Mouse (Mus musculus) testis, adult 2 months (tissue): ENCODE results near the gene Klrb1a. TPM values are rescaled to one million over a fixed set of nuclear protein-coding genes. Genes with fewer than 3 reads are reported as not detected.
A peak's percentile ranks its signal among the peaks of the same experiment; 100 is the strongest.

Source experiments
- H3K27ac ChIP-seq: fragments of 200-500 bp; 2 replicates; pipeline ENCODE4 v1.5.1; 2012; ENCODE audit warnings: low read depth, low read length; ENCODE audit not compliant: control insufficient read depth, insufficient read depth
- H3K27me3 ChIP-seq: fragments of 200-500 bp; 2 replicates; pipeline ENCODE4 v1.6.1; 2012; ENCODE audit warnings: mild to moderate bottlenecking, low read length, moderate library complexity; ENCODE audit not compliant: control insufficient read depth, insufficient read depth
- H3K36me3 ChIP-seq: fragments of 200-500 bp; 2 replicates; pipeline ENCODE4 v1.6.1; 2012; ENCODE audit warnings: mild to moderate bottlenecking, low read length; ENCODE audit not compliant: control insufficient read depth, insufficient read depth
- H3K4me1 ChIP-seq: fragments of 200-500 bp; 2 replicates; pipeline ENCODE4 v1.6.1; 2012; ENCODE audit warnings: low read length; ENCODE audit not compliant: control insufficient read depth, insufficient read depth
- H3K4me3 ChIP-seq: fragments of 200-500 bp; 2 replicates; pipeline ENCODE4 v1.5.1; 2012; ENCODE audit warnings: low read depth, mild to moderate bottlenecking, low read length, moderate library complexity, mixed read lengths; ENCODE audit not compliant: control insufficient read depth
- CTCF ChIP-seq: fragments of 200-500 bp; IDR thresholded peaks from 2 replicates; pipeline ENCODE4 v1.5.1; 2012; ENCODE audit warnings: low read depth, mild to moderate bottlenecking, inconsistent platforms, low read length, moderate library complexity; ENCODE audit not compliant: control insufficient read depth, insufficient read depth, insufficient replicate concordance
- POLR2A ChIP-seq: fragments of 200-500 bp; IDR thresholded peaks from 2 replicates; pipeline ENCODE4 v1.6.1; 2012; ENCODE audit warnings: low read depth, mild to moderate bottlenecking, inconsistent platforms, low read length, moderate library complexity; ENCODE audit not compliant: control insufficient read depth
- polyA plus RNA-seq: library from polyadenylated mRNA; depleted of rRNA; stranded (reverse); fragments of >200 nt; gene quantifications from 2 replicates; pipeline ENCODE4 v1.2.3, GENCODE M21; 2012

The Klrb1a gene
- polyA plus RNA-seq, 1 experiment = 0.19 TPM

DNA sequence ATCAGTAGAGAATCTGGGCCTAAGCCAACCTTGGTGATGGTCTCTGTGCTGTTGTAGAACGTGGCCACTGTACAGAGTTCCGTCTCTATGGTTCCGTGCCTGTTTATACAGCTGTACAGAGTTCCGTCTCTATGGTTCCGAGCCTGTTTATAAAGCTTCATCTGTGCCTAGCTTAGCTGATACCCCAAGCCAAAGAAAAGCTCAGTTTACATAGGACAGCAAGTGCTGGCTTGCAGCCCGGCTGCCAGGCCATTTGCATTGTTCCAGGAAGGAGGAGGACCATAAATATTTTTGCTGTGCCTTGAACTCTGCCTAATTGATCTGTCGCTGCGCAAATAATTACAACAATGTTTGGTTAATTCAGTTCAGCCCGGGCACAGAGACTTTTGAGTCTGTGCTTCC is 26.2 kb downstream of the Klrb1a start:
- no peaks in the 10 kb centered on the region for H3K36me3 ChIP-seq
- H3K4me1 ChIP-seq = peaks cover 4% of the 10 kb centered on the region; the same call in 1 of the 2 replicates
- H3K4me3 ChIP-seq = peak overlapping the region; percentile 77
- no peaks in the 10 kb centered on the region for H3K27me3 ChIP-seq
- TF ChIP-seq CTCF (no peak), POLR2A (no peak)
- H3K27ac ChIP-seq = peak overlapping the region; percentile 14

DNA sequence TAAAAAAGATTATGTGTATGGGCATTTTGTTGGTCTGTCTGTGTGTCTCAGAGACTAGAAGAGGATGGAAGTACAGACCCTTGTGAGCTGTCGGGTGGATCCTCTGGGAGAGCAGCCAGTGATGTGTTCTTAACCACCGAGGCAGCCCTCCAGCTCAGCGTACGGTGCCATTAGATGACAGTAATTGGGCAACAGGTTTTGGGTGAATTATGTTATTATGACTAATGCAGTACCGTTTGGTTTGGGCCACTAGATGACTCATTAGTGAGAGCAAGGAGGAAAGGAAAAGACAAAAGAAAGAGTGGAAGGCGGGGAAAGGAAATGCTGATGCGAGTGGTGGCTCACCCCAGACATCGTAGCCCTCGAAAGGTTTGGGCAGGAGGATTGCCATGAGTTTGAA is 28.7 kb downstream of the Klrb1a start:
- Histone ChIP-seq H3K27me3 (no peaks in the 10 kb centered on the region), H3K4me3 (no peak overlapping the region), H3K36me3 (no peaks in the 10 kb centered on the region), H3K27ac (no peak overlapping the region), H3K4me1 (peaks cover 4% of the 10 kb centered on the region; the same call in 1 of the 2 replicates)
- TF ChIP-seq POLR2A = no peak
- TF ChIP-seq CTCF = no peak

DNA sequence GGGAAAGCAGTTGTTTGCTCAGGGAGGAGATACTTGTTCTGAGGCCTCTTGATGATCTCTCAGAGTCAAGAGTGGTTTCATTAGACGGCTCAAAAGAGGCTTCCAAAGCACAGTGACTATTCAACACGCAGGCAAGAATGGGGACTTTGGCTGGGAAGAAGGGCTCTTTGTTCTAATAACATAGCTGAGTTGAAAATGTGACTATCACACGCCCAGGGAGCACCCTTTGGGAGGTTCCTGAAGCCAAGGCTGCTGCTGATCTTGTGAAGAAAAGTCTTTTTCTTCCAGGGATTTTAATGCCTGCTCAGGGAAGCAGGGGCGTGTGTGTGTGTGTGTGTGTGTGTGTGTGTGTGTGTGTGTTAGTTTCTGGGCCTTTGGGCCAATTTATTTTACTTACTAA is 33.9 kb downstream of the Klrb1a start:
- no peak for TF ChIP-seq CTCF
- TF ChIP-seq POLR2A = no peak
- Histone ChIP-seq H3K27ac (no peak overlapping the region), H3K36me3 (no peaks in the 10 kb centered on the region), H3K4me1 (no peaks in the 10 kb centered on the region; the same call in 1 of the 2 replicates), H3K27me3 (no peaks in the 10 kb centered on the region), H3K4me3 (no peak overlapping the region)

DNA sequence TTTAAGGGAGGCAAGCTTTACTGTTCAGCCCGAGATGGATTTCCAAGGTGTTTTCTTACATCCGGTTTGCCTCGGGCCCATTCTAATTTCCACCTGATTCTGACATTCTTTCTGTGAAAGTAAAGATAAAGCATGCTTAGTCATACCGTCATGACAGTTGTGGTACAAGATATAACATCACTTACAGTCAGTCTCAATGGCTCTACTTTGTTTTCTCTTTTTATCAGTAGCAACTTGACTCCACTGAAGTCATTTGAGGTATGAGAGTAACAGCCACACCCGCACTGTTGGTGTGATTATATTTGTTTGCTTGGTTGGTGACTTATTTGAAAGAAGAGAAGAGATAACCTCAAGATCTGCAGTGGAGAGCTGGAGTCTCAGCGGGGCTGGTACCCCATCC is 35.7 kb downstream of the Klrb1a start:
- peak overlapping the region; percentile 91 for H3K4me3 ChIP-seq
- TF ChIP-seq POLR2A = no peak
- no peak for TF ChIP-seq CTCF
- no peaks in the 10 kb centered on the region for H3K36me3 ChIP-seq

DNA sequence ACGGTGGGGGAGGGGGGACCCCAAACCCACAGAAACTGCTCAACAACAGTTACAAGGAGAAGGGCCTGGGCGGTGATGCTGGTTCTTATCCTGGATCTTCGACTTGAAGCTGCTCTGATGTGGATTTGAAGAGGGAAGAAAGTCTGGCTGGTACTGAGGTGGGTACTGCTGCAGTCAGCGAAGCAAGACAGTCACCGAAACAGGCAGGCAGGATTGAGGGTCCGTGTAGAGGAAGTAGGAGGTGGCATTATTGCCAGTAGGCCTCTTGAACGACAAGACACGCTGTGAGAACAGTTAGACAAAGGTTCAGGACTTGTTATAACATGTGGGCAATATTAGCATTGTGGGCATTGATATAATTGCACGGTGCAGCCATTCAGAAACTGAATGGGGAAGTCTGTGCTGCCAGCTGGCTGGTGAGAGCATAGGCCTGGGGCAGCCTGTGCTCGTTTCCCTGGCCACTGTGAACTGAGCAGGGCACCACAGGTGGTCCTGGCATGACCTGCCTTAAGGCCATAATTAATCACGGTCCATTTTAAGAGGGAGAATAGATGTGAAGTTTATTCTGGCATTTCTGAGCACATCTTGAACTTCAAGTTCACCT is 37.6 kb downstream of the Klrb1a start:
- Histone ChIP-seq H3K27me3 (no peaks in the 10 kb centered on the region), H3K4me1 (peaks cover 5% of the 10 kb centered on the region), H3K27ac (no peak overlapping the region), H3K4me3 (no peak overlapping the region), H3K36me3 (no peaks in the 10 kb centered on the region)
- TF ChIP-seq CTCF (no peak), POLR2A (no peak)

More for the DNA sequence above, 35.7 kb downstream of the Klrb1a start:
- no peak overlapping the region for H3K27ac ChIP-seq
- no peaks in the 10 kb centered on the region for H3K27me3 ChIP-seq
- peaks cover 5% of the 10 kb centered on the region for H3K4me1 ChIP-seq

GRCm38 (mm10) chr6:128584070-128584660 is 39.2 kb downstream of the Klrb1a start:
- Histone ChIP-seq H3K27ac (no peak overlapping the region), H3K4me3 (peak overlapping the region; percentile 53)
- TF ChIP-seq POLR2A = no peak
- TF ChIP-seq CTCF = no peak; the same call in 1 of the 2 replicates

DNA sequence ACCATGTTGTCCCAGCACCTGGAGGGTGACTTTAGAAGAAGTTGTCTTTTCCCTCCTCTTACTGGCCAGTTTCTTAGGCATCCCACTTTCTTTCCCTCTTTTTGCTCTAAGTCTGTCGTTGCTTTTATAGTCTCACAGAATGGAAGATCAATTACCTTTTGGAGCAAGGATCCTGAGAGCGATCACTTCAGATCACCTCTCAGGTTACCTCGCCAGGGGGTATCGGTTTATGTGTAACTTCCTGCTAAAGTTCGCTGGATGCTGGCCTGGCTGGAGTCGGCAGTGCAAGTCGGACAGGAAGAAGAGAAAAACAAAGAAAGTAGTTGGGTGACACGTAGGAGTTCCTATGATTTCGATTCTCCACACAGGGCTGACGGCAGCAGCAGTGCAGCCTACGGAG is 41.8 kb downstream of the Klrb1a start, which contains the start of gene A2ml1:
Gene A2ml1, minus strand, starts transcription at position 101 of the 400 bp plus-strand sequence.
- no peaks in the 10 kb centered on the region for H3K36me3 ChIP-seq
- no peak for TF ChIP-seq CTCF
- no peak for TF ChIP-seq POLR2A
- no peak within 1 kb of the TSS for H3K27ac ChIP-seq
- H3K4me1 ChIP-seq = peaks cover 5% of the 10 kb centered on the region
- H3K27me3 ChIP-seq = no peaks in the 10 kb centered on the region
- no peak within 1 kb of the TSS for H3K4me3 ChIP-seq

More at GRCm38 (mm10) chr6:128584070-128584660, 39.2 kb downstream of the Klrb1a start:
- no peaks in the 10 kb centered on the region for H3K36me3 ChIP-seq
- H3K4me1 ChIP-seq = peaks cover 5% of the 10 kb centered on the region
- no peaks in the 10 kb centered on the region for H3K27me3 ChIP-seq
